Mouse (Mus musculus): ENCODE data around the gene Fam184a. TPM values are rescaled to one million over a fixed set of nuclear protein-coding genes. Genes with fewer than 3 reads are reported as not detected.
"Not testable (repeated sequence)": the region's sequence is repeated elsewhere in the genome, so short reads cannot be mapped to it uniquely, and the experiment has no call there.

The Fam184a gene
- polyA plus RNA-seq, 1 experiment: 16.7 TPM

GRCm38 (mm10) chr10:53698531-53698930, 52.4 kb downstream of the Fam184a start:
- TF ChIP-seq CTCF (IDR thresholded peaks at IDR 0.05; ENCODE audit: extremely low read depth, insufficient read depth, low read length) (no peak), POLR2A (IDR thresholded peaks at IDR 0.05; ENCODE audit: extremely low read depth, insufficient read depth, low read length) (no peak)
- Histone ChIP-seq H3K27ac (ENCODE audit: insufficient read depth, low read length) (no peak overlapping the region), H3K4me1 (ENCODE audit: control insufficient read depth, insufficient read depth, low read length) (no peaks in the 10 kb centered on the region), H3K4me3 (ENCODE audit: insufficient read depth, low read length) (no peak overlapping the region)

DNA sequence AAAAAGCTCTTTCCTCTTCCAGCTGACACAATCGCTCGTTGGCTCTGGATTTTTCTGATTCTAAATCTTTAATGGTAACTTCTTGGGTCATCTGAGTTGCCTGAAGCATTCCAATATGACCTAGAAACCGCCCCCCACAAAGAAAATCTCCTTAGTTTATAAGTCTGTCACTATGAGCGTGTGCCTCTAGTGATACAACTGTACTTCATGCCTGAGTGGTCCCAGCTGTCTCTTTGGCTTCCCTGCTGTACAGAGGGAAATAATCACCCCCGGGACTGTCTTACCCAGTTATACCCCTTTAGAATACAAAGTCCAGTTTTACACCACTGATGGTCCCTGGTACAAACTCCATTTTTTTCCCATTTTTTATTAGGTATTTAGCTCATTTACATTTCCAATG, 56.2 kb downstream of the Fam184a start:
- TF ChIP-seq POLR2A (IDR thresholded peaks at IDR 0.05; ENCODE audit: extremely low read depth, insufficient read depth, low read length): no peak
- Histone ChIP-seq H3K27ac (ENCODE audit: insufficient read depth, low read length) (no peak overlapping the region), H3K4me3 (ENCODE audit: insufficient read depth, low read length) (no peak overlapping the region), H3K4me1 (ENCODE audit: control insufficient read depth, insufficient read depth, low read length) (no peaks in the 10 kb centered on the region)

- H3K27ac ChIP-seq (ENCODE audit: insufficient read depth, low read length): no peak overlapping the region
- no peak overlapping the region for H3K4me3 ChIP-seq (ENCODE audit: insufficient read depth, low read length)
- H3K4me1 ChIP-seq (ENCODE audit: control insufficient read depth, insufficient read depth, low read length): no peaks in the 10 kb centered on the region
- TF ChIP-seq CTCF (IDR thresholded peaks at IDR 0.05; ENCODE audit: extremely low read depth, insufficient read depth, low read length) (no peak), POLR2A (IDR thresholded peaks at IDR 0.05; ENCODE audit: extremely low read depth, insufficient read depth, low read length) (no peak)
Observed at GRCm38 (mm10) chr10:53691263-53691662, 59.7 kb downstream of the Fam184a start.

- no peaks in the 10 kb centered on the region for H3K4me1 ChIP-seq (ENCODE audit: control insufficient read depth, insufficient read depth, low read length)
- no peak for TF ChIP-seq POLR2A (IDR thresholded peaks at IDR 0.05; ENCODE audit: extremely low read depth, insufficient read depth, low read length)
- no peak for TF ChIP-seq CTCF (IDR thresholded peaks at IDR 0.05; ENCODE audit: extremely low read depth, insufficient read depth, low read length)
Observed at GRCm38 (mm10) chr10:53688952-53689584, 61.9 kb downstream of the Fam184a start.

GRCm38 (mm10) chr10:53688533-53688932, 62.4 kb downstream of the Fam184a start:
- H3K4me1 ChIP-seq (ENCODE audit: control insufficient read depth, insufficient read depth, low read length): no peaks in the 10 kb centered on the region
- TF ChIP-seq POLR2A (IDR thresholded peaks at IDR 0.05; ENCODE audit: extremely low read depth, insufficient read depth, low read length) (no peak), CTCF (IDR thresholded peaks at IDR 0.05; ENCODE audit: extremely low read depth, insufficient read depth, low read length) (no peak)
- H3K27ac ChIP-seq (ENCODE audit: insufficient read depth, low read length): no peak overlapping the region
- no peak overlapping the region for H3K4me3 ChIP-seq (ENCODE audit: insufficient read depth, low read length)

More at GRCm38 (mm10) chr10:53688952-53689584, 61.9 kb downstream of the Fam184a start:
- H3K4me3 ChIP-seq (ENCODE audit: insufficient read depth, low read length): no peak overlapping the region
- H3K27ac ChIP-seq (ENCODE audit: insufficient read depth, low read length): no peak overlapping the region

GRCm38 (mm10) chr10:53687888-53688287, 63.0 kb downstream of the Fam184a start:
- Histone ChIP-seq H3K4me1 (ENCODE audit: control insufficient read depth, insufficient read depth, low read length) (no peaks in the 10 kb centered on the region), H3K4me3 (ENCODE audit: insufficient read depth, low read length) (no peak overlapping the region), H3K27ac (ENCODE audit: insufficient read depth, low read length) (no peak overlapping the region)
- TF ChIP-seq POLR2A (IDR thresholded peaks at IDR 0.05; ENCODE audit: extremely low read depth, insufficient read depth, low read length): no peak

GRCm38 (mm10) chr10:53685806-53686205, 65.1 kb downstream of the Fam184a start:
- TF ChIP-seq POLR2A (IDR thresholded peaks at IDR 0.05; ENCODE audit: extremely low read depth, insufficient read depth, low read length) (no peak), CTCF (IDR thresholded peaks at IDR 0.05; ENCODE audit: extremely low read depth, insufficient read depth, low read length) (no peak)
- Histone ChIP-seq H3K4me3 (ENCODE audit: insufficient read depth, low read length) (no peak overlapping the region), H3K27ac (ENCODE audit: insufficient read depth, low read length) (no peak overlapping the region), H3K4me1 (ENCODE audit: control insufficient read depth, insufficient read depth, low read length) (no peaks in the 10 kb centered on the region)

- TF ChIP-seq POLR2A (IDR thresholded peaks at IDR 0.05; ENCODE audit: extremely low read depth, insufficient read depth, low read length) (no peak), CTCF (IDR thresholded peaks at IDR 0.05; ENCODE audit: extremely low read depth, insufficient read depth, low read length) (no peak)
- Histone ChIP-seq H3K4me1 (ENCODE audit: control insufficient read depth, insufficient read depth, low read length) (no peaks in the 10 kb centered on the region), H3K27ac (ENCODE audit: insufficient read depth, low read length) (no peak overlapping the region), H3K4me3 (ENCODE audit: insufficient read depth, low read length) (no peak overlapping the region)
Observed at GRCm38 (mm10) chr10:53683226-53683625, 67.7 kb downstream of the Fam184a start.

- Histone ChIP-seq H3K4me1 (ENCODE audit: control insufficient read depth, insufficient read depth, low read length) (no peaks in the 10 kb centered on the region), H3K27ac (ENCODE audit: insufficient read depth, low read length) (no peak overlapping the region), H3K4me3 (ENCODE audit: insufficient read depth, low read length) (no peak overlapping the region)
- TF ChIP-seq POLR2A (IDR thresholded peaks at IDR 0.05; ENCODE audit: extremely low read depth, insufficient read depth, low read length): no peak
- no peak for TF ChIP-seq CTCF (IDR thresholded peaks at IDR 0.05; ENCODE audit: extremely low read depth, insufficient read depth, low read length)
Observed at GRCm38 (mm10) chr10:53679690-53680557, 71.0 kb downstream of the Fam184a start.

DNA sequence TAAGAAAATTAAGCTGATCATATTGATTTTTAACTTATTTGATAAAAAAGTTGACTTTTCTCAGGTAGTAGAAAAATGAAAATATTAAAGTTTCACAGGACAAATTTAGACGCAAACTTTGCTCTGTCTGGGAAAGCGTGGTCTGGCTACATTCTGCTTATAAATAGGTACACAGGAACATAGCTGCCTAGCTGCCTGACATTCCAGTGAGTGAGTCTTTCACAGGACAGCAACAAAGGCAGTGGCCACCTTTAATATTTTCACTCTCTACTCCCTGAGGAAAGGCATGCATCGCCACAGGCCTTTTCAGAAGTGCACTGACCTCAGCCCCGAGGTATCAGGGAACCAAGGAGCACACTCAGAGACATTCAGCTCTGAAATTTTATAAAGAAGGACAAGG, 89.1 kb downstream of the Fam184a start:
- no peak overlapping the region for H3K4me3 ChIP-seq (ENCODE audit: insufficient read depth, low read length)
- TF ChIP-seq POLR2A (IDR thresholded peaks at IDR 0.05; ENCODE audit: extremely low read depth, insufficient read depth, low read length): no peak
- no peaks in the 10 kb centered on the region for H3K4me1 ChIP-seq (ENCODE audit: control insufficient read depth, insufficient read depth, low read length)

GRCm38 (mm10) chr10:53654239-53654638, 96.7 kb downstream of the Fam184a start:
- H3K4me1 ChIP-seq (ENCODE audit: control insufficient read depth, insufficient read depth, low read length); H3K27ac ChIP-seq (ENCODE audit: insufficient read depth, low read length); H3K4me3 ChIP-seq (ENCODE audit: insufficient read depth, low read length): not testable (repeated sequence)

More for the DNA sequence above, 89.1 kb downstream of the Fam184a start:
- H3K27ac ChIP-seq (ENCODE audit: insufficient read depth, low read length): no peak overlapping the region
